Mouse (Mus musculus) erythroblast, embryonic 14.5 days (primary cell): ENCODE data around the gene Clp1.

Source experiments
- GATA1 ChIP-seq: IDR thresholded peaks from 2 replicates; pipeline ENCODE4 v1.6.1; 2012; ENCODE audit warnings: low read length, inconsistent platforms, mixed read lengths
- TAL1 ChIP-seq: IDR thresholded peaks from 3 replicates; pipeline ENCODE4 v1.6.1; 2012; ENCODE audit warnings: low read length, inconsistent platforms, mixed read lengths

DNA sequence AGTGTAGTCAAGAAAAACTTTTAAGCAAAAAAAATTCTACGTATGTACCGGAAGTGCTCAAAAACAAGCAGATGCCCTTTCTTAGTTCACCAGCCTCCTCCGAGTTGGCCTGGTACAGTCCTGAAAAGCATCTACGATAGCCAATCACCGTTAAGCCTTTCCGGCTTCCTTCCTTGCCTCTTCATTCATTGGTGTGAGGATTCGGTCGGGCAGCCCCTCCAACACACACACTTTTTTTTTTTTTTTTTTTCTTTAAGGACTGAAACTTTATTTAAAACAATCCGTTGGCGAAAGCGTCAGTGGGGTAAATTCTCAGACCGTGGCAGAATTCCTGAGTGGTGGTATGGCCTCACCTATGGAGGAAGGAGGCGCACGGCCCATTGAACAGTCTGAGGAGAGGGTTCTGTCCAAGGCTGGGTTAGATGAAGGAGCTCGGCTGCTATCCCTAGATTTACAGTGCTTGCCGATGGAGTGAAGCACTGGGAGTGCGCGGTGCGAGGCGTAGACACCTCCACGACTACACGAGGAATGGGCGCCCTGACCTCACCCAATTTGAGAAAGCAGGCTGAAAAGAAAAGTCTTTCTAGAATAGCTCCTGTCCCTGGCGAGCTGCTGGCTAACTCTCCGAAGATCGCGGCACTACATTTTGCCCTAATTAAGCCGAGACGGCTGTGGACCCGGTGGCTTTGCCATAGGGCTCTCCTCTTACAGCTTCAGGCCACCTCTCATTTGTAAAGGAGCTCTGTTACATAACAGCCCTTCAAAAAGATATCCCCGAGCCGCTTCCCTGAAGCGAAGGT, 11.4 kb downstream of the Clp1 start:
- TF ChIP-seq GATA1 (no peak), TAL1 (no peak)
